Mouse (Mus musculus): Measurements from ENCODE around the gene Olfr1193.
"Not testable (repeated sequence)": the region's sequence is repeated elsewhere in the genome, so short reads cannot be mapped to it uniquely, and the experiment has no call there.

The Olfr1193 gene

GRCm38 (mm10) chr2:88675328-88675727 is at the start of gene Olfr1193:
Gene Olfr1193 (plus strand): TSS chr2:88675628.
- DNase-seq = not testable (repeated sequence)

GRCm38 (mm10) chr2:88640242-88640641 is 35.2 kb upstream of the Olfr1193 start, which contains the start of gene Olfr1191-ps1:
Gene Olfr1191-ps1 (plus strand): TSS chr2:88640542.
- DNase-seq = not testable (repeated sequence)

GRCm38 (mm10) chr2:88648209-88648608 is 27.2 kb upstream of the Olfr1193 start, which contains the start of gene Olfr1192-ps1:
Gene Olfr1192-ps1 (plus strand): TSS chr2:88648509.
- DNase-seq = no peak

GRCm38 (mm10) chr2:88689087-88689486 is 13.7 kb downstream of the Olfr1193 start, which contains the start of gene Olfr1195:
Gene Olfr1195 (minus strand): TSS chr2:88689187.
- DNase-seq = no peak

- DNase-seq = no peak
These were observed 29.1 kb downstream of the Olfr1193 start, which contains the start of gene Olfr1196 for GRCm38 (mm10) chr2:88704497-88704896. Gene Olfr1196 (minus strand): TSS chr2:88704597.
